Mouse (Mus musculus) erythroblast, embryonic 14.5 days (primary cell): Measurements from ENCODE around the gene Gm20604.

ENCODE experiments used
- GATA1 ChIP-seq: IDR thresholded peaks from 2 replicates; pipeline ENCODE4 v1.6.1; 2012; ENCODE audit warnings: low read length, inconsistent platforms, mixed read lengths
- TAL1 ChIP-seq: IDR thresholded peaks from 3 replicates; pipeline ENCODE4 v1.6.1; 2012; ENCODE audit warnings: low read length, inconsistent platforms, mixed read lengths

- TF ChIP-seq GATA1 (no peak), TAL1 (no peak)
Measured at GRCm38 (mm10) chr12:102743036-102743588, 15.4 kb downstream of the Gm20604 start.
